Mouse (Mus musculus) heart, embryonic 14.5 days (tissue): ENCODE results near the gene Reck. TPM values are rescaled to one million over a fixed set of nuclear protein-coding genes. Genes with fewer than 3 reads are reported as not detected.

Source experiments
- ATAC-seq: fragments of 200-750 bp; cut with Nextera tagmentation; 2 replicates; pipeline ENCODE4 v1.8.0; 2017; ENCODE audit warnings: low read depth, moderate TSS enrichment; ENCODE audit not compliant: insufficient number of reproducible peaks, insufficient read depth, low FRiP score
- H3K27ac ChIP-seq, 2 experiments: fragments of 200-500 bp in 1 of 2; fragments of 300-500 bp in 1 of 2; sonication (generic) in 1 of 2; replicated peaks in 1 of 2; 2 replicates each; pipeline ENCODE4 v1.5.1; 2012 to 2014; ENCODE audit warnings: low read depth in 2 of 2, low read length in 2 of 2, control low read depth in 1 of 2, mild to moderate bottlenecking in 1 of 2, mixed read lengths in 1 of 2; ENCODE audit not compliant: control insufficient read depth in 1 of 2, insufficient read depth in 1 of 2
- H3K27me3 ChIP-seq: fragments of 300-500 bp; sonication (generic); 2 replicates; pipeline ENCODE4 v1.6.1; 2014; ENCODE audit warnings: mild to moderate bottlenecking, low read length, control low read depth; ENCODE audit not compliant: control insufficient read depth, insufficient read depth
- H3K36me3 ChIP-seq: fragments of 300-500 bp; sonication (generic); 2 replicates; pipeline ENCODE4 v1.6.1; 2014; ENCODE audit warnings: mild to moderate bottlenecking, control low read depth, low read length, mixed read lengths; ENCODE audit not compliant: control insufficient read depth, insufficient read depth
- H3K4me1 ChIP-seq, 2 experiments: fragments of 200-500 bp in 1 of 2; fragments of 300-500 bp in 1 of 2; sonication (generic) in 1 of 2; 2 replicates each; pipeline ENCODE4 v1.6.1; 2012 to 2014; ENCODE audit warnings: low read length in 2 of 2, control low read depth in 1 of 2, mixed read lengths in 1 of 2; ENCODE audit not compliant: control insufficient read depth in 2 of 2, insufficient read depth in 2 of 2
- H3K4me2 ChIP-seq: fragments of 300-500 bp; sonication (generic); 2 replicates; pipeline ENCODE4 v1.6.1; 2014; ENCODE audit warnings: mild to moderate bottlenecking, low read length
- H3K4me3 ChIP-seq, 2 experiments: fragments of 200-500 bp in 1 of 2; fragments of 300-500 bp in 1 of 2; sonication (generic) in 1 of 2; 2 replicates each; pipeline ENCODE4 v1.5.1; 2012 to 2014; ENCODE audit warnings: low read length in 2 of 2, mild to moderate bottlenecking in 2 of 2, control low read depth in 1 of 2, low read depth in 1 of 2, moderate library complexity in 1 of 2; ENCODE audit not compliant: control insufficient read depth in 1 of 2, insufficient read depth in 1 of 2
- H3K9ac ChIP-seq: fragments of 300-500 bp; sonication (generic); 2 replicates; pipeline ENCODE4 v1.6.1; 2014; ENCODE audit warnings: mild to moderate bottlenecking, low read length
- H3K9me3 ChIP-seq: fragments of 300-500 bp; sonication (generic); 2 replicates; pipeline ENCODE4 v1.6.1; 2016; ENCODE audit warnings: low read length, control low read depth; ENCODE audit not compliant: control insufficient read depth
- WGBS: fragments of 180-500 bp; shearing (Covaris S2); extraction: QIAGEN DNeasy Blood & Tissue Kit; methylation state at CpG from one replicate; pipeline ENCODE4 v1.1.7; 2014; 5-methylcytosine and 5-hydroxymethylcytosine counted together
- polyA plus RNA-seq: library from polyadenylated mRNA; unstranded; fragments of >200 nt; fragmentation: Nextera tagmentation; extraction: Ambion mirVana; gene quantifications from 2 replicates; pipeline ENCODE4 v1.2.1, GENCODE M21; 2014

Gene Reck
- polyA plus RNA-seq, 1 experiment from 2014 or later = 11.6 TPM

GRCm38 (mm10) chr4:43957846-43958461, 82.6 kb downstream of the Reck start:
- Histone ChIP-seq H3K9ac (peak overlapping the region; percentile 77), H3K4me1 (peaks cover 3 to 25% of the 10 kb centered on the region in 2 experiments; a peak in 3 of 4 replicates), H3K4me2 (peak overlapping the region; percentile 95), H3K27me3 (no peaks in the 10 kb centered on the region), H3K27ac (peak overlapping the region; percentile 75 to 82), H3K36me3 (no peaks in the 10 kb centered on the region), H3K9me3 (no peaks in the 10 kb centered on the region), H3K4me3 (peak overlapping the region; percentile 70 to 77)
- under 1% methylated on average over 26 of the region's 26 CpGs for WGBS
- ATAC-seq = peak; percentile 42

GRCm38 (mm10) chr4:43959523-43960179, 84.3 kb downstream of the Reck start:
- H3K4me2 ChIP-seq = peak overlapping the region; percentile 95
- H3K4me1 ChIP-seq = peaks cover 13 to 36% of the 10 kb centered on the region in 2 experiments
- no peak overlapping the region for H3K4me3 ChIP-seq
- H3K27me3 ChIP-seq = no peaks in the 10 kb centered on the region
- no peaks in the 10 kb centered on the region for H3K9me3 ChIP-seq
- WGBS = 51% methylated on average over 9 of the region's 9 CpGs
- H3K36me3 ChIP-seq = no peaks in the 10 kb centered on the region
- H3K27ac ChIP-seq = no peak overlapping the region; a peak in 1 of 4 replicates
- no peak for ATAC-seq
- peak overlapping the region; percentile 13; the same call in 1 of the 2 replicates for H3K9ac ChIP-seq

GRCm38 (mm10) chr4:43960207-43960606, 84.9 kb downstream of the Reck start:
- WGBS = 70% methylated on average over 6 of the region's 6 CpGs
- no peaks in the 10 kb centered on the region for H3K9me3 ChIP-seq
- H3K4me1 ChIP-seq = peaks cover 17 to 42% of the 10 kb centered on the region in 2 experiments
- no peaks in the 10 kb centered on the region for H3K36me3 ChIP-seq
- H3K27ac ChIP-seq = no peak overlapping the region; a peak in 1 of 4 replicates
- no peak overlapping the region for H3K4me3 ChIP-seq
- no peak for ATAC-seq
- peak overlapping the region; percentile 95 for H3K4me2 ChIP-seq
- H3K27me3 ChIP-seq = no peaks in the 10 kb centered on the region
- H3K9ac ChIP-seq = no peak overlapping the region

GRCm38 (mm10) chr4:43964326-43964833, 89.0 kb downstream of the Reck start:
- peak overlapping the region; percentile 30 for H3K4me2 ChIP-seq
- H3K27ac ChIP-seq = peak overlapping the region in 1 of 2 experiments; percentile 48; a peak in 2 of 4 replicates
- peak overlapping the region; percentile 40; the same call in 1 of the 2 replicates for H3K9ac ChIP-seq
- no peak overlapping the region for H3K4me3 ChIP-seq
- H3K36me3 ChIP-seq = 0 out of 2 replicates have a peak, but pooled peaks cover 2% of the 10 kb centered on the region
- WGBS = 16% methylated on average over 2 of the region's 2 CpGs
- H3K9me3 ChIP-seq = no peaks in the 10 kb centered on the region
- H3K4me1 ChIP-seq = peaks cover 24 to 39% of the 10 kb centered on the region in 2 experiments
- ATAC-seq = no peak
- H3K27me3 ChIP-seq = no peaks in the 10 kb centered on the region

- 34% methylated on average over 4 of the region's 4 CpGs for WGBS
- 0 out of 4 replicates have a peak overlapping the region, but pooled peaks of 1 of the 2 experiments have one; percentile 48 for H3K27ac ChIP-seq
Measured at GRCm38 (mm10) chr4:43964951-43965684, 89.8 kb downstream of the Reck start.

GRCm38 (mm10) chr4:43965856-43966535, 90.7 kb downstream of the Reck start:
- peaks cover 24 to 32% of the 10 kb centered on the region in 2 experiments for H3K4me1 ChIP-seq
- ATAC-seq = no peak
- H3K36me3 ChIP-seq = peaks cover 8% of the 10 kb centered on the region
- H3K9me3 ChIP-seq = no peaks in the 10 kb centered on the region
- no peak overlapping the region for H3K4me3 ChIP-seq
- 87% methylated on average over 7 of the region's 7 CpGs for WGBS
- H3K27ac ChIP-seq = no peak overlapping the region
- no peak overlapping the region for H3K9ac ChIP-seq
- no peaks in the 10 kb centered on the region for H3K27me3 ChIP-seq
- no peak overlapping the region for H3K4me2 ChIP-seq

More at GRCm38 (mm10) chr4:43964951-43965684, 89.8 kb downstream of the Reck start:
- H3K4me3 ChIP-seq = no peak overlapping the region
- ATAC-seq = no peak
- no peak overlapping the region; the same call in 1 of the 2 replicates for H3K9ac ChIP-seq
- H3K9me3 ChIP-seq = no peaks in the 10 kb centered on the region
- H3K4me2 ChIP-seq = no peak overlapping the region
- no peaks in the 10 kb centered on the region for H3K27me3 ChIP-seq
- peaks cover 24 to 33% of the 10 kb centered on the region in 2 experiments for H3K4me1 ChIP-seq
- H3K36me3 ChIP-seq = 0 out of 2 replicates have a peak, but pooled peaks cover 2% of the 10 kb centered on the region

- ATAC-seq = no peak
- Histone ChIP-seq H3K36me3 (peaks cover 10% of the 10 kb centered on the region), H3K4me2 (no peak overlapping the region), H3K9me3 (no peaks in the 10 kb centered on the region), H3K4me1 (peaks cover 35 to 46% of the 10 kb centered on the region in 2 experiments), H3K27me3 (no peaks in the 10 kb centered on the region), H3K27ac (peak overlapping the region in 1 of 2 experiments; percentile 23; a peak in 1 of 4 replicates), H3K4me3 (no peak overlapping the region), H3K9ac (no peak overlapping the region)
- 47% methylated on average over 13 of the region's 13 CpGs for WGBS
Measured at GRCm38 (mm10) chr4:43968650-43969049, 93.3 kb downstream of the Reck start.
